Mouse (Mus musculus): ENCODE data around the gene Pbx2. TPM values are rescaled to one million over a fixed set of nuclear protein-coding genes. Genes with fewer than 3 reads are reported as not detected.

Pbx2 gene
- total RNA-seq, 2 experiments from 2014 or later = 63.0 to 63.9 TPM

- DNase-seq = no peak
Measured at GRCm38 (mm10) chr17:34582528-34582927, 8.5 kb upstream of the Pbx2 start.

GRCm38 (mm10) chr17:34583397-34583796 lies 7.7 kb upstream of the Pbx2 start:
- DNase-seq = no peak

- no peak for DNase-seq
Measured at GRCm38 (mm10) chr17:34583819-34584218, 7.2 kb upstream of the Pbx2 start.

- no peak for DNase-seq
Measured at GRCm38 (mm10) chr17:34585121-34585520, 5.9 kb upstream of the Pbx2 start.

GRCm38 (mm10) chr17:34585877-34586771 lies 4.9 kb upstream of the Pbx2 start:
- DNase-seq = no peak

GRCm38 (mm10) chr17:34586796-34587422 lies 4.2 kb upstream of the Pbx2 start:
- peak; percentile 80 to 84 for DNase-seq

- peak; percentile 98 for DNase-seq
Measured at GRCm38 (mm10) chr17:34587423-34587811, 3.6 kb upstream of the Pbx2 start.

GRCm38 (mm10) chr17:34587814-34588213 lies 3.3 kb upstream of the Pbx2 start:
- no peak for DNase-seq

- DNase-seq = no peak
Measured at GRCm38 (mm10) chr17:34588767-34589166, 2.3 kb upstream of the Pbx2 start.

GRCm38 (mm10) chr17:34589206-34589605 lies 1.9 kb upstream of the Pbx2 start:
- no peak for DNase-seq

GRCm38 (mm10) chr17:34589681-34590101 lies 1.4 kb upstream of the Pbx2 start, which contains the start of gene Gpsm3:
Gene Gpsm3, plus strand, starts transcription at chr17:34589806.
- DNase-seq = no peak

- DNase-seq = no peak
Measured at GRCm38 (mm10) chr17:34590154-34590987, 695 bp upstream of the Pbx2 start.

GRCm38 (mm10) chr17:34591994-34592375 lies 919 bp downstream of the Pbx2 start:
- DNase-seq = peak; percentile 79 to 81

- DNase-seq = no peak
Measured at GRCm38 (mm10) chr17:34592581-34593549, 1.8 kb downstream of the Pbx2 start.

GRCm38 (mm10) chr17:34593752-34594525 lies 2.9 kb downstream of the Pbx2 start:
- no peak for DNase-seq

GRCm38 (mm10) chr17:34596098-34596497 lies 5.0 kb downstream of the Pbx2 start:
- no peak for DNase-seq

- DNase-seq = peak in 1 of 2 experiments; percentile 5
Measured at GRCm38 (mm10) chr17:34597566-34598095, 6.6 kb downstream of the Pbx2 start, which contains the start of gene Ager. Gene Ager, plus strand, starts transcription at chr17:34597862.

- DNase-seq = no peak
Measured at GRCm38 (mm10) chr17:34599891-34600290, 8.8 kb downstream of the Pbx2 start.

- DNase-seq = no peak
Measured at GRCm38 (mm10) chr17:34601796-34602195, 10.7 kb downstream of the Pbx2 start.

- DNase-seq = peak; percentile 96 to 97
Measured at GRCm38 (mm10) chr17:34603375-34604060, 12.5 kb downstream of the Pbx2 start, which contains the start of gene Rnf5. Gene Rnf5, minus strand, starts transcription at chr17:34603690.

All from layer of hippocampus, postnatal 36 days (tissue).